Mouse (Mus musculus) neural tube, embryonic 13.5 days (tissue): ENCODE results near the gene Tenm4. TPM values are rescaled to one million over a fixed set of nuclear protein-coding genes. Genes with fewer than 3 reads are reported as not detected.

ENCODE experiments used
- ATAC-seq: fragments of 200-750 bp; cut with Nextera tagmentation; 2 replicates; pipeline ENCODE4 v1.8.0; 2017; ENCODE audit warnings: low read depth, mild to moderate bottlenecking, moderate TSS enrichment, moderate library complexity
- H3K27ac ChIP-seq: fragments of 300-500 bp; sonication (generic); replicated peaks from 2 replicates; pipeline ENCODE4 v1.5.1; 2015; ENCODE audit warnings: moderate library complexity, mild to moderate bottlenecking, inconsistent platforms
- H3K27me3 ChIP-seq: fragments of 300-500 bp; sonication (generic); 2 replicates; pipeline ENCODE4 v1.6.1; 2015; ENCODE audit warnings: mild to moderate bottlenecking, inconsistent platforms
- H3K36me3 ChIP-seq: fragments of 300-500 bp; sonication (generic); 2 replicates; pipeline ENCODE4 v1.6.1; 2015; ENCODE audit warnings: mild to moderate bottlenecking, inconsistent platforms
- H3K4me1 ChIP-seq: fragments of 300-500 bp; sonication (generic); replicated peaks from 2 replicates; pipeline ENCODE4 v1.6.1; 2015; ENCODE audit warnings: inconsistent platforms
- H3K4me2 ChIP-seq: fragments of 300-500 bp; sonication (generic); 2 replicates; pipeline ENCODE4 v1.6.1; 2015; ENCODE audit warnings: inconsistent platforms, mild to moderate bottlenecking, moderate library complexity
- H3K4me3 ChIP-seq: fragments of 300-500 bp; sonication (generic); 2 replicates; pipeline ENCODE4 v1.5.1; 2015; ENCODE audit warnings: mild to moderate bottlenecking, inconsistent platforms
- H3K9ac ChIP-seq: fragments of 300-500 bp; sonication (generic); 2 replicates; pipeline ENCODE4 v1.6.1; 2015; ENCODE audit warnings: moderate library complexity, mild to moderate bottlenecking, inconsistent platforms
- H3K9me3 ChIP-seq: fragments of 300-500 bp; sonication (generic); 2 replicates; pipeline ENCODE4 v1.6.1; 2016; ENCODE audit warnings: inconsistent platforms
- WGBS: fragments of 180-500 bp; shearing (Covaris S2); methylation state at CpG from one replicate; pipeline ENCODE4 v1.1.7; 2015; 5-methylcytosine and 5-hydroxymethylcytosine counted together
- polyA plus RNA-seq: library from polyadenylated mRNA; unstranded; fragments of >200 nt; fragmentation: Nextera tagmentation; extraction: Ambion mirVana; gene quantifications from 2 replicates; pipeline ENCODE4 v1.2.1, GENCODE M21; 2015

The Tenm4 gene
- polyA plus RNA-seq, 1 experiment from 2014 or later, result 36.8 TPM

DNA sequence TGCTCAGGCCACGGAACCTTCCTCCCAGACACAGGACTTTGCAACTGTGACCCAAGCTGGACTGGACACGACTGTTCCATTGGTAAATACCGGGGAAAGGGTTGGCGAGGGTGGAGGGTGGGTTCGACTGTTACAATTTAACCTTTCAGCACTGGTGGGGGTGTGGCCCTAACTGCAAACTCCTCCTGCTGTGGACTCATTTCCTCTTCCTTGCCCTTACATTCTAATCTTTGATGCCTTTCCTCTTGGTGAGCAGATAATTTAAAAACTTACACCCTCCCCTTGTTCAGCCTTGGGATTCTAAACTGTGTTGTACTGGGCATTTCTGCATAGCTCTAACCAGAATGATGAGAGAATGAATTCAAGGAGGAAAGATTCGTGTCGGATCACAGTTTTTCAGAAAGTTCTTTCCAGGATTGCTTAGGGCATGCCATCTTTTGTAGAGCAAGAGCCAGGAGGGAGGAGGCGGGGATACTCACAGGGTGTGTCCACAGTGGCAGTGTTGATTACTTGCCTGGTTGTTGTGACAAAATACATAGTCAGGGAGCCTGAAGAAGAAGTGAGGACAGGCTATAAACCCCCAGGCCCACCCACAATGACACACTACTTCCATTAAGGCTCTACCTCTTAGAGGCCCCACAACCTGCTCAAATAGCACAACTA, 607.0 kb downstream of the Tenm4 start:
- H3K27me3 ChIP-seq, result no peaks in the 10 kb centered on the region
- H3K4me1 ChIP-seq, result peaks cover 50% of the 10 kb centered on the region
- no peak overlapping the region for H3K4me2 ChIP-seq
- no peaks in the 10 kb centered on the region for H3K9me3 ChIP-seq
- H3K9ac ChIP-seq, result no peak overlapping the region
- no peak overlapping the region for H3K4me3 ChIP-seq
- H3K27ac ChIP-seq, result no peak overlapping the region
- ATAC-seq, result no peak
- 81% methylated on average over 8 of the region's 8 CpGs for WGBS
- H3K36me3 ChIP-seq, result no peaks in the 10 kb centered on the region

DNA sequence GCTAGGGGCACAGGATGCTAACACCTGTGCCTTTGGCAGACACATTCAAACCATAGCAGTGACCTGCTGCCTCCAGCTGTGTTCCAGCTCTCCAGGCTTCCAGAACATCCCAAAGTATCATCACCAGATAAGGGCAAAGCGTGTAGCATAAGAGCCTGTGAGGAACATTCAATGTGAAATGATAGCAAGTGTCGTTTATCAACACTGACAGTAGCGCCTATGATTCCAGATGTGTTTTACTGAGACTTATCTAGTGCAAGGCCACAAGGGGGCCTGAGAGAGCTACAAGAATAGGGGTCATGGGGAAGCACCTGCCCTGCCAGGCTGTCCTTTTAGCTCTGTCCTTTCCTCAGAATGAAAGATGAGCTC, 607.5 kb downstream of the Tenm4 start:
- no peak for ATAC-seq
- Histone ChIP-seq H3K27ac (no peak overlapping the region), H3K4me1 (peaks cover 49% of the 10 kb centered on the region), H3K27me3 (no peaks in the 10 kb centered on the region), H3K4me3 (no peak overlapping the region), H3K36me3 (no peaks in the 10 kb centered on the region), H3K4me2 (no peak overlapping the region), H3K9me3 (no peaks in the 10 kb centered on the region), H3K9ac (no peak overlapping the region)
- 64% methylated on average over 3 of the region's 3 CpGs for WGBS

DNA sequence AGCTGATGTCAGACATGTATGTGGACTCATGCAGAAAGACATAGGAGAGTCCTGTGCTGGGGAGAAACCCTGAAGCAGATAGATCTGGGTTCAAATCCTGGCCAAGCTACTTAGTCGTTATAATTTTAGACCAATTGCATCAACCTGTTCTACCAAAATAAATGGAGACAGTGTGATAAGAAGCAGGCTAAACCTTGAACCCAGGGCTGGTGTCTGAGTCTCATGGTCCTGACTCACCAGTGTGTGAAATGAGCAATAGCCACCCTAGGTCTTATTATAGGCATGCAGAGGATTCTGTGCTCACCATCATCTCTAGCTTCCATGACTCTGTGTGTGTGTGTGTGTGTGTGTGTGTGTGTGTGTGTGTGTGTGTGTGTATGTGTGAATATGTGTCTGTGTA, 609.5 kb downstream of the Tenm4 start:
- H3K9ac ChIP-seq, result no peak overlapping the region
- 89% methylated on average over 1 of the region's 1 CpGs for WGBS
- H3K27me3 ChIP-seq, result no peaks in the 10 kb centered on the region
- H3K27ac ChIP-seq, result peak overlapping the region; percentile 61; the same call in 1 of the 2 replicates
- H3K4me3 ChIP-seq, result no peak overlapping the region
- H3K9me3 ChIP-seq, result no peaks in the 10 kb centered on the region
- H3K4me2 ChIP-seq, result no peak overlapping the region
- H3K4me1 ChIP-seq, result peaks cover 29% of the 10 kb centered on the region
- ATAC-seq, result no peak
- no peaks in the 10 kb centered on the region for H3K36me3 ChIP-seq

DNA sequence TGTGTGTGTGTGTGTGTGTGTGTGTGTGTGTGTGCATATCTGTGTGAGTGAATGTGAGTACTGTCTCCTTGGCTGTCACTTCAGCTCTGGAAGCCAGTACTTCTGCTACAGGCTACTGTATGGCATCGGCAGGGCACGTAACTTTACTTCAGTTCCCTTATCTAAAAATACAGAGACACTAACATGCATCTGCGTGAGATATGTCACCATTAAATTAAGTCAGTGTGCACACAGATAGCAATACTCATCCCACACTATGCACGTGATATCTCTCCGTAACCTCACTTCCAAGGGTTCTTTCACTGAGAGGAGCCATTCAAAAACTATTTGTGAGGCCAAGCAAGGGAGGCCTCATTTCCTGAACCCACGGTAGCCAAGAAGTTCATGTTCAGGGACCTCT, 610.0 kb downstream of the Tenm4 start:
- Histone ChIP-seq H3K4me1 (peaks cover 24% of the 10 kb centered on the region), H3K27me3 (no peaks in the 10 kb centered on the region), H3K9ac (no peak overlapping the region), H3K9me3 (no peaks in the 10 kb centered on the region), H3K36me3 (no peaks in the 10 kb centered on the region), H3K4me2 (no peak overlapping the region), H3K4me3 (no peak overlapping the region), H3K27ac (no peak overlapping the region)
- no peak for ATAC-seq
- WGBS, result 74% methylated on average over 6 of the region's 6 CpGs

DNA sequence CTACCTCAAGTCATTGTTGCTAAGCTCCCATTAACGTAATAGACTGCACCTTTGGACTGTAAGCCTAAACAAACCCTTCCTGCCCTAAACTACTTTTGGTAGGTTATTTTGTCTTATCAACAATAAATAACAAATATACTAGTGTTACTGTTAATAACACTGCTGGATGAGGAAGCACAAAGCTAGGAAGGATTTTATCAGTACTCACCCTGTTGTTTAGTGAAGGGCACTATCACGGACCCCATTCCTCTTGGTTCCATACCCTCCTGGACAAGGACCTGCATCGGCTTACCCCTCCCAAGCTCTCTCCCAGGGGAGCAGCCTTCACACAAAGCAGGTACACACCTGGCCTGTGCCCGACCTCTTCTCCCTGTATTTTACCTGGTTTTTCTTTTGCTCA, 611.6 kb downstream of the Tenm4 start:
- no peak overlapping the region for H3K4me2 ChIP-seq
- H3K36me3 ChIP-seq, result no peaks in the 10 kb centered on the region
- H3K9ac ChIP-seq, result no peak overlapping the region
- no peak overlapping the region for H3K27ac ChIP-seq
- 91% methylated on average over 4 of the region's 4 CpGs for WGBS
- no peak for ATAC-seq
- H3K27me3 ChIP-seq, result no peaks in the 10 kb centered on the region
- no peaks in the 10 kb centered on the region for H3K9me3 ChIP-seq
- H3K4me3 ChIP-seq, result no peak overlapping the region
- peaks cover 21% of the 10 kb centered on the region for H3K4me1 ChIP-seq

DNA sequence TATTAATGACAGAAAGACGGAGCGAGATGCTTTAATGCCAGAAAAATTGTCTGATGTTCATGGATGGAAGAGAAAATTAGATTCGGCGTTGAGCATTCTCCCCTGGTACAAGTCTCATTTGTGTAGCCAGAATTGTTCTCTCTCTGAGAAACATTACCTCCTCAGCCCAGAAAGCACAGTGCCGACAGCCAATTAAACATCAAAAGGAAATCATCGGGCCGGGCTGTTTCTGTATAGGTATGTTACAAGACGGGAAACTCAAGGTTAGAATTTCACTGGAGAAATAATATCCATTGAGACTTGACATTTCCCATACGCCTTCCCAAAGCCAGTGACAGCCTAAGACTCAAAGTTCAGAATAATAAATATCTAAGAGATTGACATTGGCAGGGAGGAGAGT, 614.8 kb downstream of the Tenm4 start:
- Histone ChIP-seq H3K9ac (no peak overlapping the region), H3K4me1 (peaks cover 14% of the 10 kb centered on the region), H3K36me3 (no peaks in the 10 kb centered on the region), H3K4me3 (no peak overlapping the region), H3K4me2 (no peak overlapping the region), H3K27me3 (no peaks in the 10 kb centered on the region), H3K9me3 (no peaks in the 10 kb centered on the region), H3K27ac (no peak overlapping the region; the same call in 1 of the 2 replicates)
- ATAC-seq, result no peak
- WGBS, result 66% methylated on average over 9 of the region's 9 CpGs

DNA sequence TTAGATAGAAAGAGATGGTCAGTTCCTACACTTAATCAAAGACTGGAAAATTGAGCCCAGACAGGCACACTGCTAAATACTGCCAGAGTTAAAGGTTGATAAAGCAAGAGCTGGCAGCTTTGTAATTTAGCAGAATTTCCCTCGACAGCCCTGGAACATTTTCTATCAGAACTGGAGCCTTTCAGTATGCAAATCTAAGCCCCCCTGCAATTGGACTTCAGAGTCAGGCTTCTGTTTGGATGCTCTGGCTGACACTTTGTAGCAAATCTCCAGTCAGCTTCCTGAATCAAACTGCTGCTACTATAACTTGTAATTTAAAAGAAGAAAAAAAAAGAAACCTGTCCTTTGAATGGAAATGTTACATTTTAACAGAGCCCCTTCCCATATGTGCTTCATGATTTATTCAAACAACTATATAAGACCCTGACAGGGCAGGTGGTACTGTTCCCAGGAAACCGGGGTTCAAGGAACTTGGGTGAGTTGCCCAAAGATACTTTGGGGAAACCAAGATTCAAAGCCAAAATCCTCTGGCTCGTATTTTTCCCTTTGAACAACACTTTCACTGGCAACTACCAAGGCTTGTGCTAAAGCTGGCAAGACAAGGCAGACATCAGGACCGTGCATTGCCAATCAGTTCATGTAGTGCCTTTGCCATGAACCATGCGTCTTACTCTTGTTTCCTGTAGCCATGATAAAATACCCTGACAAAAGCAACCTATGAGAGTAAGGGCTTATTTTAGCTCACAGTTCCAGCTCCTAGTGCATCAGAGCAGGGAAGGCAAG, 615.4 kb downstream of the Tenm4 start:
- no peak for ATAC-seq
- no peak overlapping the region for H3K4me3 ChIP-seq
- WGBS, result 75% methylated on average over 5 of the region's 5 CpGs

DNA sequence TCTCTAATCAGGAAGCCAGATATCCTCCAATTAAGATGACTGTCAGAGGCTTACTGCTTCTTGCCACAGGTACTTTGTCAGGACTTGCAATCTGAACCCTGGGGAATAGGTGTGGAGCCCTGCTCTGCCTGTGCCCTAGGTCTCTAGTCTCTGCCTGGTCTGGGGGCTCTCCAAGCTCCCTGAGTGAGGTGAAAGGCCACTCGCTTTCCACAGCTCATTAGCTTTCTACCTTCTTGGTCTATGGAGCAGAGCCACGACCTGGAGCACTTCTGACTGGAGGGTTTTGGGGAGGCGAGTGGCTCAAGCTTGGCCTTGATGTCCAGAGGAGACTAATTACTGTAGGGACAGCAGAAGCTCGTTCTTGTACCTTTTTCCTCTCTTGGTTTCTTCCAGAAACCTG, 617.1 kb downstream of the Tenm4 start:
- no peak overlapping the region for H3K4me2 ChIP-seq
- H3K4me3 ChIP-seq, result no peak overlapping the region
- WGBS, result 68% methylated on average over 4 of the region's 4 CpGs

More for the DNA sequence above, 615.4 kb downstream of the Tenm4 start:
- H3K4me1 ChIP-seq, result peaks cover 9% of the 10 kb centered on the region
- no peaks in the 10 kb centered on the region for H3K36me3 ChIP-seq
- H3K27ac ChIP-seq, result no peak overlapping the region; the same call in 1 of the 2 replicates
- no peaks in the 10 kb centered on the region for H3K9me3 ChIP-seq
- H3K9ac ChIP-seq, result no peak overlapping the region
- H3K4me2 ChIP-seq, result no peak overlapping the region
- H3K27me3 ChIP-seq, result no peaks in the 10 kb centered on the region

DNA sequence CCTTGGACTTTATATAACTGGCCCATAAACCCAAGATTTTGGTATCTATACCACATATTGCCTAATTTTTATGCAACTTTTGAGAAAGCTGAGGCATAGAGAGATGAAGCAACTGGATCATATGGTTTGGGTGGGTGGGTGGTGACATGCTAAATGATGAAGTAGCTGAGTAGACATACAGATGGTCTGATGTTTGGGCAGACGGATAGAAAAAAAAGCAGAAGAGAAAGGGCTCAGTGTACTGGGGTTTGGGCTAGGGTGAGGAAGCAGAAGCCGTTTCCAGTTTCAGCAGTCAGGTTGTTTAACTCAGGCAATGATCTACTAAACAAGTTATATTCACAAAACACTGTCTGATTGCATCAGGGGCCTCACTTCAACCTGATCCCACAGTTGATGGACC, 619.3 kb downstream of the Tenm4 start:
- peaks cover 13% of the 10 kb centered on the region for H3K4me1 ChIP-seq

More for the DNA sequence above, 617.1 kb downstream of the Tenm4 start:
- Histone ChIP-seq H3K4me1 (peaks cover 6% of the 10 kb centered on the region; the same call in 1 of the 2 replicates), H3K27me3 (no peaks in the 10 kb centered on the region), H3K9ac (no peak overlapping the region), H3K27ac (no peak overlapping the region), H3K36me3 (no peaks in the 10 kb centered on the region), H3K9me3 (no peaks in the 10 kb centered on the region)
- no peak for ATAC-seq

DNA sequence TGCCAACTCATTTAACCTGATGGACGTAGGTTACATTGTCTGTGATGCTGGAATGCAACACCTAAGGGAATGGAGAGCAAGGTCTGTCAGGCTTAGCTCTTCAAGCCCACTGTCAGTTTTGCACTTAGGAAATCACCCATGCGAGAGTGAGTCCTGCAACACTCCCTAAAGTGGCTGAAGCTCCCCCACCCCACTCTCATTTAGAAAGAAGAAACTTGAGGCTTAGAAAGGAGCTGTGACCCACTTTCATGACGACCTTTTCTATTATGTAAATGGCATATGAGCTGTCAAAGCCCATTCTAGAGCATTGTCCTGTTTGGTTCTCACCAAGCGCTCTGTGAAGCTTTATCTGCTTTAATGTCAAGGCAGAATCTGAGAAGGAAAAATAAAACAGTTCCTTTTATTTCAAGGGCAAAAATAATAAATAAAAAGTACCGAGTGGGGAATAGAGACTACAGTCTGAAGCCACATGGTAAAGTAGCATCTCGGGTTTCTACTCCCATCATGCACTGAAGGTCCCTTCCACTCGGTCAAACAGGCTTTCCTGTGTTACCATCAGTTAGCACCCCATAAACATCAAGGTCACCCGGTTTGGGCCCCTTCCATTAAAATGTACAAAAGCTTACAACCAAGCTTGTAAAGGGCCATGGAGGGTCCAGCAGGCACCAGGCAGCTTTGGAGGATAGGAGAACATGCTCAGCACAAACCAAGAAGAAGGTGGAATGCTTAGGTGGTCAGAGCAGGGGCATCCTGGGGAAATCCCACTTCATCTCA, 621.6 kb downstream of the Tenm4 start:
- H3K36me3 ChIP-seq, result no peaks in the 10 kb centered on the region
- no peak overlapping the region for H3K4me2 ChIP-seq
- peaks cover 37% of the 10 kb centered on the region for H3K4me1 ChIP-seq
- H3K9me3 ChIP-seq, result no peaks in the 10 kb centered on the region
- no peak overlapping the region for H3K27ac ChIP-seq
- H3K4me3 ChIP-seq, result no peak overlapping the region
- WGBS, result 75% methylated on average over 8 of the region's 8 CpGs
- H3K27me3 ChIP-seq, result no peaks in the 10 kb centered on the region
- no peak overlapping the region for H3K9ac ChIP-seq
- no peak for ATAC-seq

More for the DNA sequence above, 619.3 kb downstream of the Tenm4 start:
- no peak for ATAC-seq
- no peak overlapping the region for H3K4me2 ChIP-seq
- no peaks in the 10 kb centered on the region for H3K36me3 ChIP-seq
- no peaks in the 10 kb centered on the region for H3K27me3 ChIP-seq
- no peak overlapping the region for H3K27ac ChIP-seq
- no peaks in the 10 kb centered on the region for H3K9me3 ChIP-seq
- H3K9ac ChIP-seq, result no peak overlapping the region
- no peak overlapping the region for H3K4me3 ChIP-seq
- WGBS, result 84% methylated on average over 2 of the region's 2 CpGs

DNA sequence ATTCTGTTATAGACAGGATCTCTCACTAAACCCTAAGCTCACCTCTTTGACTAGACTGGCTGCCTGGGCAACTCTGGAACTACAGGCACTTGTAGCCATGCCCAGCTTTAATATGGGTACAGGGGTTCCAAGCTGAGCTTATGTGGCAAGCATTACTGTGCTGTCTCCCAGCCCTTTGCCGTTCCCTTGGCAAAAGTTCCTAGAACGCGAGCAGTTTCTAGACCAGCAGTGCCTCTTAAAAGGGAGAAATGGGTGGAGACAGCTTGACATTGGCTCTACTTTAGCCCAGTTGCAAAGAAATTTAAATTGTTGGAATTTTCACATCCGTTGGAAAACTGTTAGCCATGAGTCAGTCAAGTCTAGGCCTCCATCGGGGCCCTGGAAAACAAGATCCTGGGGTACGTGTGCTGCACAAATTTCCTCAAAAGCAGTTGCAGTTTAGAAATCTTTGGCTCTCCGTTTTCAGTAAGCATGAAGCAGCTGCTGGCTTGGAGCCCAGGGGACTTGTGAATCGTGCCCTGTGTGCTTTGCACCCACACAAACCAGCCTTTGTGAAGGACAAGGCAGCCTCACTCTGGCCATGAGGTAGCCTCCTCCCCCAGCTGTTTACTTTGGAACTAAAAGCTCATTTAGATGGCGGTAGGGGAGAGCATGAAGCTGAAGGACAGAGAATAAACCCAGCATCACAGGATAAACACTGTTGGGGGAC, 625.1 kb downstream of the Tenm4 start:
- Histone ChIP-seq H3K9ac (peak overlapping the region; percentile 41), H3K4me2 (peak overlapping the region; percentile 40), H3K27me3 (no peaks in the 10 kb centered on the region), H3K4me3 (no peak overlapping the region), H3K9me3 (no peaks in the 10 kb centered on the region), H3K4me1 (peaks cover 59% of the 10 kb centered on the region), H3K27ac (peak overlapping the region; percentile 85), H3K36me3 (0 out of 2 replicates have a peak, but pooled peaks cover 5% of the 10 kb centered on the region)
- peak; percentile 91 for ATAC-seq
- 24% methylated on average over 9 of the region's 9 CpGs for WGBS
